Mouse (Mus musculus) cerebellum, postnatal 36 days (tissue): ENCODE measurements around the gene Meaf6.

Experiments used
- DNase-seq, 2 experiments: peaks; one replicate each; pipeline ENCODE4 v3.0.0; 2021 to 2022; ENCODE audit warnings: mixed read lengths in 2 of 2

Meaf6 gene

GRCm38 (mm10) chr4:125116090-125116861 lies 31.3 kb downstream of the Meaf6 start:
- peak; percentile 46 to 57 for DNase-seq

DNA sequence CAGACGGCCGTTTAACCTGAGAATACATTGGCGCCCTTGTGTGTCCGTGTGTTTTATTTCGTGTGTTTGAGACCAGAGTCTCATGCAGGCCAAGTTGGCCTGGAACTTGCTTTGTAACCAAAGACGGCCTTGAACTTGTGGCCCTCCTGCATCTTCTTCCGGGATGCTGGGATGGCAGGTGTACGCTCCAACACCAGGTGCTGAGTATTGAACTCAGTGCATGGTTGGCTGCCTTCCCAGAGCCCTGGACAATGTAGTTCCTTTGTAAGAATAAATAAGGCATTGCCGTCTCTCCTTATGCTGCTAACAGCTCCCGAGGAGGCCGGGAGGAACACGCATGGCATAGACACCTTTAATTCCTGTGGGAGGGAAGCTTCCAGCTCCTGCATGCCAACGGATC lies 32.0 kb downstream of the Meaf6 start:
- DNase-seq = no peak

DNA sequence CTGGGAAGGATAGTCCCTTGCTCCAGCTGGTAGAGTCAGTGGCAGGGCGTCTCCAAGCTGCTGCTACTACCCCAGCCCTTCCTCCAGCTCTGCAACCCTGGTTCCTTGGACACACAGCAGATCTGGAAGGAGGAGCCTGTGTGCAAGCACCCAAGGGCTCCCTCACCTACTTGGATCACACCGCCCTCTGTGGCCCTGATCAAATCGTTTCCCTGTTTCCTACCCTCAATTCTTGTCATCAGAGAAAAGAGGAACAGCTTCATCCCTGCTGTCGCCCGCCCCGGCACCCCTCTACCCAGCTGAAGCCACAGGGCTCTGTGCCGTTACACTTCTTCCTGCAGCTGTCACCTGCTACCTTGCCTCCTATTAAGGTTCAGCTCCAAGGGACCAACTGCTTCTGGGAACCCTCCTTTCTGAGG lies 33.0 kb downstream of the Meaf6 start:
- no peak for DNase-seq

GRCm38 (mm10) chr4:125119070-125119469 lies 34.1 kb downstream of the Meaf6 start:
- DNase-seq = no peak

DNA sequence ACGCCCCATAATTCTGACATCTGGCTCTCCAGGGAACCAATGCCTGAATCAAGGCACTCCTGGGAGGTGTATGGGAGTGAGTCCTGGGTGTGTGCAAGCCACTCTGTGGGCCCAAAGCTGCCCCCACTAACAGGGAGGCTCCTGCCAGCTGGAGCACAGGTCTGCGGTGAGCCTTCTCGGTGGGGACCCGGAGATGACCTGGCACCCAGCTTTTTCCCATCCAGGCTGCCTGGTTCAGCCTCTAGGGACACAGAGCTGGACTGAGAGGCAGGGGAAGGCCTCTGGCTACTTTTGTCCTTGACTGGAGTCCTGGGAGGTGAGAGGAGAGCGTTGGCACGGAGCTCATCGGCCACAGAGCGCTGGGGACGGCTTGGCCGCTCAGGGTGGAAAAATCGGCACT lies 34.8 kb downstream of the Meaf6 start:
- DNase-seq = no peak

DNA sequence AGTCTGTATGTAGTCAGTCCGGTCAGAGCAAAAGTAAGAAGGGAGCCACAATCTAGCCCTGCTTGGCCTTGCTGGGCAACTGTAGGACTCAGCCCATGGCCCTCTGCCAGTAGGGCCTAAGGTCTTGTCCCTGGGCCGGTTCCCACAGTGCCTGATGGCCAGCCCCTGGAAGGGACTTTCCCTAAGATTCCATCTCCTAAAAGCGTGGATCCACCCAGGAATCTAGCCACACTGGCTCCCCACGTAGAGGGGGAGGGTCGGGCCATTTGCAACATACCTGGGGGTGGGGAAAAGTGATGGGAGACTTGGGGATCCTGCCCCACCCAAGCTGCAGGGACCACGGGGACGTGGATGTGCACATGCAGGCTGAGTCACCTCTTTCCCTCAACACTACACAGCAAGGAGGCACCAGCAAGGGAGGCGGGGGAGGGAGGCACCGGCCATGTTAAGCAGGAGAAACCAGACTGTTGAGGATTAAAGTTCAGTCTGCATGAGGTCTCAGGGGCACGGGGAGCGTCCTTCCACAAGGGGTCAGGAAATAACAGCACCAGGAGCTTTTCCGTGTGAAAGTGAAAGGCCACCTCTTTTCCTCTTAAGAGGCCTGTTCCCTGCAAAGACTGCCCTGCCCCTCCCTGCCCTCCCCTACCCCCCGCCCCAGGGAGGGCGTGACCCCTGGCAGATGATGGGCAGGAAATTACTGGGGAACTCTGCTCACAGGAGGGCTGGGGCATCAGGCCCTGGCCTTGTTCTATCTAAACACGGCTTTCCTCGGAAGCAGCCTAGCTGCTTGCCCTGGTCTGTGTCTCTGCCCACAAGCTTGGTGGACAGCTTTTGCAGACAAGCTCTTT lies 37.7 kb downstream of the Meaf6 start:
- no peak for DNase-seq

DNA sequence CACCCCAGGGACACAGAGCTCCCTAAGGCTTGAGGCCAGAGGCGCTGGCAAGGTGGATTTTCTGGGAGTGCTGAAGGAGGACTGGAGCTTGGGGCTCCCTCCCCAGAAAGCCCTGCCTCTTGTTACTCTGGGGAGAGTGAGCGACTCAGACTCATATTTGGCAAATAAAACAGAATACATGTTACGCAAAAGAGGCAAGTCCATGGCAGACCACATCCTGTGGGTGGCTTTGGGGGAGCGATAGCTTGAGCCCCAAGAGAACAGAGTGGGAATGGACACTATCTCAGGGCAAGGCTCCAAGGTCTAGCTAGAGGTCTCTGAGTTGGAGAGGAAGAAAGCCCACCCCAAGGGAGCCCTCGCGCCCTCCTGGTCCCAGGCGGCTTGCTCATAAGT lies 38.3 kb downstream of the Meaf6 start:
- DNase-seq = no peak

- DNase-seq = no peak
Measured at GRCm38 (mm10) chr4:125124424-125125209, 39.7 kb downstream of the Meaf6 start.

DNA sequence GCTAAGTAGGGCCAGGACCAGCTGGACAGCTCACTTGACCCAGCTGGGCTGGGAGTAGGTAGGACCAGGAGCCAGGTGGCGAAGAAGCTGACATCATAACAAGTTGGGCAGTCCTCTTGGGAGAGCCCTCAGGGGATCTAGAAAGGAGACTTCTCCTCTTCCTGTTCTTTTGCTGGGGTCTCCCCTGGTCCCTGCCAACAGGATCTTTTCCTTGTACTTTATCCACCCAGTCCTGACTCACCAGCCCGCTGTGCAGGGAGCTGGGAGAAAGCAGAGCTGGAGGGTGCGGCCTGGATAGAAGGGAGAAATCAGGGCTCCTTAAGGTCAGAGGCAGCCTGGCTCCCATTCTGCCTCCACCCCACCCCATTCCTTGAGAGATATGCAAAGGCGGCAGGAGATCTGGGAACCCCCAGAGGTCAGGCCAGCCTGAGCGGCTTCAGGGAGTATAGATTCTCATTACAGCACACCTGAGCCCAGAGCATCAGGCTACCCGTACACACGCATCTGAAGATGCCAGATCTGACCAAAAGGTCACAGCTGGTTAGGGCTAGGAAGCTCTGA lies 40.5 kb downstream of the Meaf6 start:
- DNase-seq = no peak

GRCm38 (mm10) chr4:125126186-125126585 lies 41.3 kb downstream of the Meaf6 start:
- DNase-seq = no peak

DNA sequence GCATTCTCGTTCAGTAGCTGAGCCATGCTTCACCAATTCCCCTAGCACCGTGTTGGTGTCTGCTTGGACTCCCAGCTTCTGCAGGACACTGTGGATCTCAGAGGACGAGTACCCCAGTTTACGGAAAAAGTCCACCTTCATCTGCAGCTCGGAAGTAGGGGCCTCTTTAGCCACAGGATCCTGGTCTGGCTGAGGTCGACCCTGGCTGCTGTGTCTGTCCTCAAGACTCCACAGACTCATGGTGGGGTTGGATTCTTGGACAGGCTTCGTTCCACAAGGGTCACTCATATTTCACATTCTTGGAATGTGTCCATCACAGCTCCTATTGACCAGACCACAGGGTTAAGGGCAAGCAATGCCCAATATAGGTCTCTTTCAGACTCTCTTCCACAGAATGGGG lies 41.8 kb downstream of the Meaf6 start:
- no peak for DNase-seq

DNA sequence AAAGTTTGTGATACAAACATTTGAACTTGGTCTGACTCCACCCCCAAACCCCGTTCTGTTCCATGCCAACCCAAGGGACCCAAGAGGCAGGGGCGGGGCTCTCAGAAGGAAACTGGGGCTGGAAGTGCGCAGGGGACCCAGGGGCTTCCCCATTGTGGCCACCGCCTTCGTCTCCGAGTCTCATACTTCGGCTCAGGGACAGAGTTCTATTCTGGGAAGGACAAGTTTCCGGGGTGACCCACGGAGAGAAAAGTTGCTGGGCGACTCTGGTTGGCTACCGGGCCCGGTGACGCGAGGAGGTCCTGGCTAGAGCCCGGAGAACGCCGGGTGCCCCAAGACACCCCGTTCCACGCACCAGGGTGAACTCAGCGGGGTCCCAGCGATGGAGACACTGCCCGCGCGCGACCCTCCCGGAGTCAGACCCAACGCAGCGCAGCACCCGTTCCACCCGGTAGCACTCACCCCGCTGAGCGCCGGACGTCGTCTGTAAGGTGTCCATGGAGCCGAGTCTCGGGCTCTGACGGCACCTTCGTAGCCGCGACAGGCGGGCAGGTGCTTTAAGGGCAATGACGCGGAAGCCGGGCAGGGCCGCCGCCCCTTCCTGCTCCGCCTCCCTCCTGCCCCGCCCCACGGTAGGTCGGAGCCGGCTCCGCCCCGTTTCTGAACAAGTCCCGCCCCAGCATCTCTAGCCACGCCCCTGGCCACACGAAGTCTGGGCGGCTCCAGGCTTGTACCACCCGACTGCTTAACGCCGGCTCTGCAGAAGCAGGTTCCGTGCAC lies 42.6 kb downstream of the Meaf6 start, which contains the start of gene Zc3h12a:
TSS of gene Zc3h12a (minus strand) at position 536 of the 780 bp plus-strand sequence.
- peak; percentile 47 to 60 for DNase-seq

DNA sequence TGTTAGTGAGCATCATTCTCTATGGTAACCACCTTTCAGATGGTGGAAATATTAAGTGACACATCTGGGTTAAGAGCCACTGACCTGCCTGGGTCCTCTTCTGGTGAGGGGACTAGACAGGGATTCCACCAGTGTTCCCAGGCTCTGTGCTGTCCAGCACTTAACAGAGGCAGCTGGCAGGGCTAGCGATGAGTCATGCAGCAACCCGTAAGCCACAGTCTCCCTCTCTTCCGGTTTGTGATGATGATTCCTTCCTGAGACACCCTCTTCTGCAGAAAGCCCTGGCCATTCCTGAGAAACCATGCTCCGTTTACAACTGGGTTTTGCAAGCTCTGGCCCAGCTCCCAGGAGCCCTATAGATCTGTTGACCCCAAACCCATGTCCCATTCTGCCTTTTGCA lies 46.6 kb downstream of the Meaf6 start:
- DNase-seq = no peak

GRCm38 (mm10) chr4:125132394-125132793 lies 47.5 kb downstream of the Meaf6 start:
- DNase-seq = peak; percentile 40 to 48

GRCm38 (mm10) chr4:125134192-125134591 lies 49.3 kb downstream of the Meaf6 start:
- DNase-seq = no peak

- no peak for DNase-seq
Measured at GRCm38 (mm10) chr4:125134631-125135030, 49.7 kb downstream of the Meaf6 start.

DNA sequence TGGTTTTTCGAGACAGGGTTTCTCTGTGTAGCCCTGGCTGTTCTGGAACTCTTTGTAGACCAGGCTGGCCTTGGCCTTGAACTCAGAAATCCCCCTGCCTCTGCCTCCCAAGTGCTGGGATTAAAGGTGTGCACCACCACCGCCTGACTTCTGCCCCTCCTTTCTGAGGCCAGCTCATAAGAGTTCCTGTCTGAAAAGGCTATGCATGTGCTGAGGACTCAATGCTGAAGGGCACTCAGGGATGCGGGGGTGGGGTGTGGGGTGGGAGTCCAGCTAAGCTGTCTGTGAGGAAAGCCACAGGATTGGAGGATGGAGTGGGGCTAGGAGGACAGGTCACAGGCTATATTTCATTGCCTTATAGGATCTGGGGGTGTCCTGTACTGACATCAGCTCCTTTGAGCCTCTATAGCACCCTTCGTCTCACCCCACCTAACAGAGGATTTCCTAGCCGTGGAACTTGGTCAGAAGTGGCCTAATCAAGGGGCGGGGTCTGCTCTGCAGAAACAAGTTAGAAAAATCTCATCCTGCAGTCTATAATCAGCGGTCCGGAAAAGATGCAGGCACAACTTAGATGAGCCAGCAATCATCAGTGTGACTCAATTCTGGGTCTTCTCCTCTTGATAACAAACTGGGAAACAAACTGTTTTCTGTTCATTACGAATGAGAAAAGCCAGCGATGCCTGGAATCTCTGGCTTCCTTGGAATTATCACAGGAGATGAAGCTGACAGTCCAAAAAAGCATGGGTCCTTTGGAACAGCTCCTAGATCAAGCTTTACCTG lies 50.3 kb downstream of the Meaf6 start:
- no peak for DNase-seq

DNA sequence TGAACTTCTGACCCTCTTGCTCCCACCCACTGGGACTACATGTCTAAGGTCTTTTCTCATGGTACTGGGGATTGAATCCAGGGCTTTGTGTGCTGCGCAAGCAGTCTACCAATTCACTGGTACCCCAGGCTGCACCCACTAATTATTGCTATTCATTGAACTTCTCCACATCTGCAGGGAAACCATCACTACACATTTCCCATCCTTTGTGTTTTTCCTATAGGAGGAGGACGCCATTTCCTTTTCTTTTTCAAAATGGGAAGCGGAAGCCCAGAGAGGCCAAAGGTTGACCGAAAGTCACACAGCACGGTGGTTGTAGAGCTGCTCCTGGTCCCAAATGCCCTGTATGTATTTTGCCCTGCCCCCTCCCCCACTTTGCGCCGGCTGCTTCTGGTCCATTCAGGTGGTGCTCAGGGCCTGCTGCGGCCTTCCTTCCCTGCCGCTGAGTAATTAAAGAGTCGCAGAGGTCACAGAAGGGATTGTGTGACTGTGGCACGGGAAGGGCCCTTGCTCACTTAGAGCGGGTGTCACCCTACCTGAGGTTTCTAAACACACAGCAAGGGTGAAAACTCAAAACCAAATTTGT lies 51.5 kb downstream of the Meaf6 start:
- no peak for DNase-seq

- DNase-seq = no peak
Measured at GRCm38 (mm10) chr4:125138321-125138720, 53.4 kb downstream of the Meaf6 start.

DNA sequence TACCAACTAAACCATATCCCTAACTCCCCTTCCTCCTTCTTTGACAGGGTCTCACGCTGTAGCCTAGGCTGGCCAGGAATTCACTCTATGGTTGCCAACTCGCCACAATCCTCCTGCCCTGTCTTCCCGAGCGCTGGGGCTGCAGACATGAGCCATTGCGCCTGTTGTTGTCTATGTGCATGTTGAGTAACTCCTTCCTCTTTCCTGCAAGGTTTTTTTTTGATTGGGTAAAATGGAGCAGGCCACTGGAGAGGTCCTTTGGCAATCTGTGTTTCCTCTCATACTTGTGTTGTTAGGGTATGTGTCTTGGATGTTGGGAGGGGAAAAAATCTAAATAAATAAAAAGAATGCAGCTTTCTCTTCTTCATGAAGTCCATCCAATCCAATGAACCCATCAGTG lies 59.3 kb downstream of the Meaf6 start:
- no peak for DNase-seq

- no peak for DNase-seq
Measured at GRCm38 (mm10) chr4:125144627-125145026, 59.7 kb downstream of the Meaf6 start.
